Mouse (Mus musculus) gonadal fat pad, adult 2 months (tissue): Measurements from ENCODE around the gene Bfsp2. TPM values are rescaled to one million over a fixed set of nuclear protein-coding genes. Genes with fewer than 3 reads are reported as not detected.
A peak's percentile ranks its signal among the peaks of the same experiment; 100 is the strongest.

Source experiments
- DNase-seq: peaks from one replicate; pipeline ENCODE4 v3.0.0-alpha.2; 2012; ENCODE audit warnings: low read depth
- polyA plus RNA-seq: library from polyadenylated mRNA; depleted of rRNA; stranded (reverse); fragments of >200 nt; gene quantifications from 2 replicates; pipeline ENCODE4 v1.2.3, GENCODE M21; 2012; rRNA removed

The Bfsp2 gene
- not detected in 2 replicates for polyA plus RNA-seq

GRCm38 (mm10) chr9:103480044-103480576 is at the start of gene Bfsp2:
TSS of gene Bfsp2 (minus strand) at chr9:103480420.
- DNase-seq: no peak

DNA sequence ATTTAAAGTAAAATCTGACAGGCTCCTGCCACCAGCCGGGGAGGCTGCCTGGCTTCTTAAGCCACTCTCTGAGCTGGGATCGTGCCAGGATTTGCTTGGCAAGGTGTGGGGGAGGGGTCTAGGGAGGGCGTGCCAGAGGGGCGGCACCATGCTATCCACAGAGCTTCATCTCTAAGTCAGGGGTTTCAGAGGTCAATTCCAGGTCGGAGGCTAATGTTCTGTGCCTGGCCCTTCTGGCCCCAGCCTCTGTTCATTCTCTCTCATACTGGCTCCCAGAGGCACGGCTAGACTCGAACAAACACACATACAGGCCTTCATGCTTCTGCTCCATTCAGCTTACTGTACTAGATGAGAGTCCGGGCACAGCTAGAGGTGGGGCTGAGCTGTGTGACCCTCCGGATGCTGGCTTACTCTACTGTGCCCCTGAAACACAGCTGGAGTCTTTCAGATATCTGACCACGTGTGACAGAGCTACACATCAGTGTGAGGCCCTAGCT is 44.9 kb upstream of the Bfsp2 start:
- DNase-seq: no peak

- no peak for DNase-seq
Observed at GRCm38 (mm10) chr9:103524600-103524999, 44.4 kb upstream of the Bfsp2 start.

DNA sequence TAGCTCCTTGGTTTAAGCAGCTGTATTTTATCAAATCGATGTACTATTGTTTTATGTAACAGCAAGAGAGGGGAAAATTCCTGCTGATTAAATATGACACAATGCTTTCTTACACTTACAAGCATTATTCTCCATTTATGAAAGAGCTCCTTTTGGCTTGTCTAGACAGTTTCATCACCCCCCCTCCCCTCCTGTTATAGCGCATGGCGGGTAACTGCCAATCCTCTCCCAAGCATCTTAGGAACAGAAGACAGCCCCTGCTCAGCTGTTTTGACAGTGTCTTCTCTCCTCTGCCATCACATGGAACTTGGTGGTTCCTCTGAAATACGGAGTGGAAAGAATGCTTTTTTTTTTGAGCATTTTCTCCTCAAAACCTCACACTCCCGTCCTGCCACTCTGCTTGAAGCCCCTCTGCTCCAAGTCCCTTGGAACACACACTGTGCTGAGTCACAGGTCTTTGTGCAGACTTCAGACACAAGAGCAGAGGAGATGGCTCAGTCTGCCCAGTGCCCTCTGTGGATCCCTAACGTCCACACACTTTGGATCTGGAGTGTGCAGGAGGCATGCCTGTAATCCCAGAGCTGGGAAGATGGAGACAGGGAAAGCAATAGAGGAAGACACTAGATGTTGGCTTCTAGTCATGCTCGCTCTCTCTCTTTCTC is 43.7 kb upstream of the Bfsp2 start:
- DNase-seq: no peak

- no peak for DNase-seq
Observed at GRCm38 (mm10) chr9:103523008-103523407, 42.8 kb upstream of the Bfsp2 start.

- DNase-seq: no peak
Observed at GRCm38 (mm10) chr9:103513884-103514283, 33.7 kb upstream of the Bfsp2 start.

- no peak for DNase-seq
Observed at GRCm38 (mm10) chr9:103512257-103512656, 32.0 kb upstream of the Bfsp2 start.

DNA sequence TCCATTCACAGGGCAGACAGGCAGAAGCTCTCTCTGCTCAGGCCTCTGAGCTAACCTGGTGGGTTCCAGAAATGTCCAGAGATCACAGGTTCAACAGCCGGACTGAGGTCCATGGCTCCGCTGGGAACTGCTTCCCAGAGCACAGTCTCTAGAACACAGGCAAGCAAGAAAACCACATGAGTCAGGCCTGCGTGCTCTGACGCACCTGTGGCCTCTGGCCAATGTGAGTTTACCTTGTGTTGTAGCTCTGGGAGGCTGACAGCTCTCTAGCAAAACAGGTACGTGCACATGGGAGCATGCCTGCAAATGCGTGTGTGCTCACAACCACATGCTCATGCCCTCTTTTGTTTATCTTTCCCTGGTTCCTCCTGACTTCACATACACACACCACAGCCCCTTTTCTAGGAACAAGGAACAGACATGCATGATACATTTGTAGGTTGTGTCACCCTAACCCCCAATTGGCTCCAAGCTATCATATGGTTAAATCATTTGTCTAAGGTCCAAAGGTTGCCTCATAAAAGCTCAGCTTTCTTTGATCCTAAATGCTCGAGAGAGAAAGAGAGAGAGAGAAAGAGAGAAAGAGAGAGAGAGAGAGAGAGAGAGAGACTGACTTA is 26.9 kb upstream of the Bfsp2 start:
- no peak for DNase-seq

- no peak for DNase-seq
Observed at GRCm38 (mm10) chr9:103505067-103505466, 24.8 kb upstream of the Bfsp2 start.

DNA sequence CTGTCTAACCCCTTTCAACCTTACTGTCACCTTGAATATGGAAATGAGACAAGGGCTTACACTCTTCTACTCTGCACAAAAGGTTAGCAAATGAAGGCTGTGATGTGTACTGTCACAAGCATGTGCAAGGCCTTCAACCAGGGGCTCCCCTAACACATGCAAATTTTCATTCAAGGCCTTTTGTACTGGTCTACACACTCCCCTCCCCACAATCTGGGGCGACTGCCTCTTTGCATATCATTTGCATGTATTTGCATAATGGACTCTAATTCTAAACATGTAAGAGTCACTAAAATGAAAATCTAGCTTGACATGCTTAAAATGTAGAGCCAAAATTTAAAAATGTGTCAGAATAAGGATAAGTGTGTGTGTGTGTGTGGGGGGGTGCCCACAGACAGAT is 24.4 kb upstream of the Bfsp2 start:
- no peak for DNase-seq

DNA sequence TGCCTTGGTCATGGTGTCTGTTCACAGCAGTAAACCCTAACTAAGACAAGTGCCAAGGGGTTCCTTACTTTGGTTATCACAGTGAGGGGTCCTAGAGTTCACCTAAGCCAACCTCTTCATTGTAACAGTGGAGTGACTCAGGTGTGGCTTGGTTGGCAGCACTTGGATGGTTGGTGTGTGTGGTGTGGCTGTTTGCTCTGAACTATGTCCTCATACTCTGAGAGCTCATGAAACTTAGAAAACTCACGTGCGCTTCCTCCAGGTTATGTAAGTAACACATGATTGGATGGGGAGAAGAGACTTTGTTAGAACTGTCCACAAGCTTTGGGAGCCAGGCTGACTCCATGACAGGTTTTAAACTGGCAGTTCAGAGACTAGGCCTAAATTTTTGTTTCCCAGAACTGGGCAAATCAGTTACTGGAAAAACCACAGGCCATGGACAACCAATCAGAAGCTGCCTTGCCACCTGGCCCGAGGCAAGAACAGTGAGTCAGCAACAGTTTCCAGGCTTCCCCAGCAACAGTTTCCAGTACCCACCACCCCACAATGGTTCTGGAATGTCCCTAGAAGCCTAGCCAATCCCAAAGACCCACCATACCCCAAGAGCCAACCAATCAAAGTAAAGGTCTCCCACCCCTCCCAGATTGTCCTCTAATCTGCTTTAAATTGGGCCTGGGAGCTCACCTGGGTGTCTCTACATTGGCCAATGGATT is 23.5 kb upstream of the Bfsp2 start:
- no peak for DNase-seq

DNA sequence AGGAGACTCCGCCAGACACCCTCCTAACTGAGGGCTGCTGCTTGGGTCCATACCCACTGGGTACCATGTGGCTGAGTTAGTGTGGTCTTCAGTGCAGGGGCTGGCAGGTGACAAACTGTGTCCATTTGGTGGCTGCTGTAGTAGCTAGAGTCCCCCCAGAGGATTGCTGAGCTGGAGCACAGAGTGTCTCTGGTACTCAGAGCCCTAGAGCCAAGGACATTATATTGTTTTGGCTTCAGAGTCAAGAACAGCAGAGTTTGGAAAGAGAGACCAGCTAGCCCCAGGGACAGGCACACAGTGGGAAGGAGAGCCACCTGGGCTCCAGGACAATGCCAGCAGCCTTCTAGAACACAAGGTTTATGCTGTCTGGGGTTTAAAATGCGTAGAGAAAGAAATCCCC is 22.4 kb upstream of the Bfsp2 start:
- no peak for DNase-seq

DNA sequence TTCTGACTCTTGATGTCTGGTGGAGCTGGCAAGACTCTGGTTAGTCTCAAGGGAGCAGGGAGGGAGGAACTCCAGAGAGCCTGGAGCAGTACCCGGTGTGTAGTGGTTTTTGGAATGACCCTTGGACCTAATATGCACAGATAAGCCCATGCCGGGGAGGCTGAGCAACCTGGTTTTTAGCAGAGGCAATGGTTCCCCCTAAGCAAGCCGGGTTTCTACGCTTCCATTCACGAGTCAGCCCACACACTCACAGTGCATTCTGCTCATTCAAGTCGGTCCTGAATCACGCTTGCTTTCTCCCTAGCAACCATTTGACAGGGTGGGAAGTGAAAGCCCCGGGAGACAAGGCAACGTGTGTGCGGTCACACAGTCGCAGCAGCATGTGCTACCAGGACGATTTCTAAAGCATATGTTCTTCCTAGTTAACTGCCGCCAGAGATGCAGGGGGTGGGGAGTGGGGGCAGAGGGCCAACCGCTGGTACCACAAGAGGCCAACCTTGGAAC is 21.7 kb upstream of the Bfsp2 start:
- no peak for DNase-seq

DNA sequence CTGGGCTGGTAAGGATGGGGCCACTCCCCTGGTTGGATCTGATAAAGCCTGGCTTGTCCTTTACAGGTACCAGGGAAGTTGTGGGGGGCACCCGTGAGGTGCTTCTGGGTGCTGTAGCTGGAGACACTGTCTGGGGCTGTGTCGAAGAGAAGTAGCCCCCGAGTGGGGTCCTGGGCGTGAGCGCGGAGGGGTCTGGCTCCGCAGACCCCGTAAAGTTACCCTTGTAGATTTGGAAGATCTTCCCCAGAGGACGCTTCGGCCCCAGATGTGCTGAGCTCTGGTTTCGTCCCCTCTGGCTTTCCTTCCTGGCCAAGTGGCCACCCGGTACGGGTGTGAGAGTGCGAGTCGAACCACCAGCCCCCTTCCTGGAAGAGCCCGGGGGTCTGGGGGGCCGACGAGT is 19.1 kb upstream of the Bfsp2 start:
- DNase-seq: no peak

DNA sequence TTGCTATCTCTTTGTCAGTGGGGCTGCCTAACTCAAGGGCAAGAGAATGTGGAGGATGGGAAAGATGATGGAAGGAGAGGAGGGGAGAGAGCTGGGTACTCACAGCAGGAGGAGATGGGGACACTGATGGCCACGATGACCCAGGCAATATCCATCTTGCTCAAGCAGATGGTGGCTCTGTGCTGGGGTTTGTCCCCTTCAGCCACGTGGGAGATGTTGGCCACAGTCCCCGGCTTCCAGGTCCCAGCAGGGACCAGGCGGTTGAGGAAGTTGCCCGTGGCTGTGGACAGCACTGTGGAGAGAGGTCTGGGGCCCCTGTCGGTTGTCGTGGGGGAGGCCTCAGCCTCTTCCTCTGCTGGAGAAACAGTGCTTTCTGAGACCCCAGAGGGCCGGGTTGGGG is 18.5 kb upstream of the Bfsp2 start:
- DNase-seq: no peak

DNA sequence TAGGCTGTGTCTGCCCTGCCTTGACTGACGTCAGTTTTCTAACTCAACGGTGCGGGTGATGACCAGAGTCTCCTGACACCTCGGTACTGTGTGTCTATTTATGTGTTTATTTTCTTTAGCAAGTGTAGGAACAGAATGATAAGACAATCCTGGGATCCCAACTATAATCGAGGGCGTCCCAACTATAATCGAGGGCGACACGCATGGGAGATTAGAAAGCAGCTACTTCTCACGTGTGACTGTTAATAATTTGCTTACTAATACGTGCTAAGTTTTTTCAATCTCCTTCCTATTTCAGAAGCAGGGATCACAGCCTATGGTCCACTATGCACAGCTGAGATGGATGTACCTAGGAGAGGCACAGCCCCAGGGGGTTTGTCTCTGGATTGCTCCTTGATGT is 15.2 kb upstream of the Bfsp2 start:
- no peak for DNase-seq

GRCm38 (mm10) chr9:103494346-103495020 is 14.3 kb upstream of the Bfsp2 start:
- DNase-seq: peak; percentile 17

- DNase-seq: no peak
Observed at GRCm38 (mm10) chr9:103491985-103492384, 11.8 kb upstream of the Bfsp2 start.

GRCm38 (mm10) chr9:103490439-103490838 is 10.2 kb upstream of the Bfsp2 start:
- no peak for DNase-seq

DNA sequence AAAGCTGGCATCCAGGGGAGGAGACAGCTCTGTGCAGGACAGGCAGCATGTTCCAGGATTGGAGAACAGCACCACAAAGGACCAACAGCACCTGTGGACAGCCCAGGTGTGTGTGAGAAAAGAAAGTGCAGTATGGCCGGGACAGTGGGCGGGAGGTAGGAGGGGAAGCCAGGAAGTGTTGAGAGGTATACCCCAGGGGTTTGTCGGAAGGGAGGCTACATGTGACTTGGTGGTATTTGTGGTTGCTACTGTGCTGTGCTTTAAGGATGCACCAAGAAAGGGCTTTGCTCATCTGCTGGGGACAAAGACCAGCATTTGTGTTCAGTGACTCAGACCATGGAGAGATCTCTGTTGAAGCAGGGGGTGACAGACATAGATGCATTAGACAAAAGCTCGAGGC is 9.7 kb upstream of the Bfsp2 start:
- DNase-seq: no peak

GRCm38 (mm10) chr9:103489096-103489495 is 8.9 kb upstream of the Bfsp2 start:
- DNase-seq: no peak

- no peak for DNase-seq
Observed at GRCm38 (mm10) chr9:103486262-103486661, 6.0 kb upstream of the Bfsp2 start.
